Mouse (Mus musculus) adipocyte (in vitro differentiated cells): ENCODE measurements around the gene Cdkl1.

ENCODE experiments used
- DNase-seq: peaks from one replicate; pipeline ENCODE4 v3.0.0-alpha.2; 2016; ENCODE audit warnings: low spot score

Gene Cdkl1

DNA sequence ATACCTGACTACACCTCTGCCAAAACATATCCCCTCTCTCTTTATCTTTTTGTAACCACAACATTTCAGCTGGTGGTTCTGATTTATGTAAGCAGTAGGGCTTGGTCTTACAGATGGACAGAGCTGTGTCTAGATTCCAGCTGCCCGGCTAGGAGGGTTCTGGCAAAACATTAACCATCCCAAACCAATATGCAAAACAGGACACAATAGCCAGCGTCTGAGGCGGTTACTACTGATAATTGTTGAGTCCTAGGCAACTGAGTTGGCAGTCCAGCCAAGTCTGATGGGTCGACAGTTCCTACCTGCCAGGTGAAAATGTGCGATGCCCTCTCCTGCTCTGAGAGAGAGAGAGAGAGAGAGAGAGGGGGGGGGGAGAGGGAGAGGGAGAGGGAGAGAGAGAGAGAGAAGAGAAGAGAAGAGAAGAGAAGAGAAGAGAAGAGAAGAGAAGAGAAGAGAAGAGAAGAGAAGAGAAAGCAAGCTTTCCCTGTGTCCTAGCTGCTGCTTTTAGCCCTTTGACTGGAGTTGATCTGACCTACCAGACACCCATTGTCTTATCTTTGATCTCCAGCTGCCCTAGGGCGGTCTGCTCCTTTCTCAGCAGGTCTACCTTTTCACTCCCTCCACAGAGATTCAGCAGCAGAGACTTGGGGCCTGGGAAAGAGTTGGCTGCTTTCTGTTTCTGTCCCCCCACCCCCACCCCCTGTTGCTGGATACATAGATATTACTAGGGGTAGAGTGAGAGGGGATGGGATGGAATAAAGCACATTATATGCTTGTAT lies 7.6 kb downstream of the Cdkl1 start:
- no peak for DNase-seq

DNA sequence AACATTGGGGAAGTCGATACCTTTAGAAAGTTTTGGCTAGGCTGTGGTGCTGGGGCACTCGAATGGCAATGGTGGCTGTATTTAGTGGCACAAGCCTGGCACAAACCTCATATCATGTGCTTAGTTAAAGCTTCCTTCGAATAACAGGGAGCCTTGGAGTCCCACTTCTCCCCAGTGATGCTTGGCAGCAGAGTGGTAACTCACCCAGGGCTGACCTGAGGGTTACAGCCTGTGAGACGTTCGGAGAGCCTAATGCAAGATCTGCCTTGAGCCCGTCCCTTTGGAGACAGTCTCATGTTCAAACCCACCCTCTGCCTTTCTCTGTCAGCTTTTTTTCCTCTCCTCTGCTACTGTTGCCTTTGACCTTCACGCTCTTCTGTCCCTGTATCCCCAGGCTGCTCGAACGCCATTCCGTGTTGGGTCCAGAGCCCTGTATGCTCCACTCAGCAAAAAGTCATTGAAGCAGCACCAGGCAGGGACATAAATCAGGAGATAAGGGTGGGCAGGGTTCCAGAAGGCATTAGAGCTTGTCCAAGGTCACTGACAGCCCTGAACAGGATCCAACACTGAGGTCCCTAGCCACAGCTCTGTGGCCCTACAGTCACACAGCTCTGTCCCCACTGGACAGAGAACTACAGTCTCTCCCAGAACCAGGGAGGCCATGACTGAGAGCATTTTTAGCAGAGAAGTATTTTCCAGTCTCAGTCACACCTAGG lies 9.0 kb downstream of the Cdkl1 start:
- DNase-seq, result no peak

DNA sequence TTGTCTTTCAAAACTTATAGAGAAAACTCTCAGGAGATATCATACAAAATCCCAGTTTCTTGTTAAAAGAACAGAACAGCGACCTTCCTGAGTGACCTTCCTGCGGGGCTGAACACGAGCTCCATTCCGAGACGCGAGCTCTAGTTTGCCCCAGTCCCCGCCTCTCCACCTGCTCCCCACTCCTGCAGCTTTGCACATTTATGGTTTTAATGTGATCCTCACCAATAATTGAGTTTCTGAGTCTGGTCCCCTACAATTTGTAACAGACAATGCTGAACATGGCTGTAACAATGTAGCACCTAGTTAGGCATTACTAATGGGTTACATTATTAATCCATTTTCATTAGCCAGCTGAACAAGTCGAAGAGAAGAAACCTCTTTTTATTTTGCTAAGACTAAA lies 9.6 kb downstream of the Cdkl1 start:
- DNase-seq, result no peak

DNA sequence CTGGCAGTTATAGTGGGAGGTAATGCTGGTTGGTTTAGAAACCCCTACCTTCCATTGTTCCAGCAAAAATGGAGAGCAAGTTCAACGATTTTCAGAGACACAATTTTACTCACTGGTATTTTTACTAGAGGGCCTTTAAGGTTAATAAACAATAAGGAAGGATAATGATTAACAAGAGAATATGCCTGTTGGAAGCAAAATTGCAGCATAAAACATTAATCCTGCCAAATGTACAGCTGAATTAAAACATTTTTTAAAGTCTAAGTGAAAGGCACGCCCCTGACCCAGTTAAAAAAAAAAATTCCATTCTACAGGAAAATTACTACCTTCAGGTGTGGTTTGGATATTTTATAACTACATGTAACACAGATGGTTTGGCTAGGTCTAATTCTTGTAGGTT lies 13.1 kb downstream of the Cdkl1 start:
- DNase-seq, result no peak

DNA sequence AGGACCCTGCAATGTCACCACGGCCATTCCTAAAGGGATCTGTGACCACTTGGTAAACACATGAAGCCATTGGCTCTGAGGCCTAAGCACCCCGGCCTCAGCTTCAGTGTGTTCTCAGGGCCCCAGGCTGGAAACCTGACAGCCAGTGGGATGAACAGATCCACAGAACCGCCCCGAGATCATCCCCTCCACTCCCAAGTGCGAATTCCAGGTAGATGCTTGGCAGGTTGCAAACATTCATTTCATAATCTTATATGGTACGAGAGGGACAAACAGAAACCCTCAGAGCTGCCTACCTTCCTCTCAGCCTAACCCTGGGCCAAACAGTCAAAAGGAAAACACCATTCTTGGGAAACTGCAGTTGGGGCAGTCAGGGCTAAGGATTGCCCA lies 13.7 kb downstream of the Cdkl1 start:
- no peak for DNase-seq

DNA sequence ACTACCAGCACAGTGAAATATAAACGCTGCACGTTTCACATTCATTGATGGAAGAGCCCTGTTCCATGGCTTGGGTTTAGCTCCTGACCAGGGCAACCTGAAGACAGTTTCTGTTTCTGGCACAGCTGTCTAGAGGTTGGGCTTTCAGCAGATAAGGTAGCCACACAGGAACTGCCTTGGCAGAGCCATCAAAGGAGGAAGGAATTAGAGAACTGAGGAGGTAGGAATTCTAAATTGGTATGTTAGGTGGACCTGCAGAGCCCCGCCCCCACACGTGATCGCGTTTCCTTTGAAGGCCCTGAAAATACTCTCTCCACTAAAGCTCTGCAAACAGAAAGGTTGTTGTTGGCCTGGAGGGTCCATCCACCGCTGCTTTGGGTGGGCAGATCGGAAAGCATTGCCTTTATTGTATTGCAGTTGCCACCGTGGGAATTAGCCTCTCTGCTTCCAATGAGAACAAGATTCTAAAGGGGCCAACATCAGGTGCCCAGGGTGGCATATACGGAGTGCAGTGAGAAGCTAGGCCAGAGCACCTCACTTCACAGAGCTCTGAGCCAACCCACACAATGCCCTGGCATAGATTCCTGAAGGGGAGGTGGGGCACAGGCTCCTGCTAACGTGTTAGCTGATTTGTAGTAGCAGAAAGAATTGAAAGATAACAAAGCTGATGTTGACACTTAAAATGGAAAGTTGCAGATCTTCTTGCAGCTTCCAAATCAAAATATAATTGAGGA lies 14.3 kb downstream of the Cdkl1 start:
- DNase-seq, result no peak

DNA sequence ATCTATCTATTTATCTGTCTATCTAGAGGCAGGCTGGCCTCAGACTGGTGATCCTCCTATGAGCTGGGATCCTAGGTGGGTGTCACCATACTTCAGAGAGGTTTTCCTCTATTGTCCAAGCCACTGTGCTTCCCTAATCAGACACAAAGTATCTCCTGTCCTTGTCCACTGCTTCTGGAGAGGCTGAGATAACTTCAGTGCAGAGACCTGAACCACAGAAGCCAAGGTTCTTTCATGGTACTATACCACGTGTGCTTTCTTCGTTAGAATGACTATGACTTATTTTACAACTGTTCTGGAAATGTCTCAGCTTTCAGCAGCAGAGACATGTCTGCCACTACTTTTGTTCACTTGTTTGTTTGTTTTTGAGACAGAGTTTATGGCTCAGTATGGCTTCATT lies 22.2 kb downstream of the Cdkl1 start:
- DNase-seq, result no peak

DNA sequence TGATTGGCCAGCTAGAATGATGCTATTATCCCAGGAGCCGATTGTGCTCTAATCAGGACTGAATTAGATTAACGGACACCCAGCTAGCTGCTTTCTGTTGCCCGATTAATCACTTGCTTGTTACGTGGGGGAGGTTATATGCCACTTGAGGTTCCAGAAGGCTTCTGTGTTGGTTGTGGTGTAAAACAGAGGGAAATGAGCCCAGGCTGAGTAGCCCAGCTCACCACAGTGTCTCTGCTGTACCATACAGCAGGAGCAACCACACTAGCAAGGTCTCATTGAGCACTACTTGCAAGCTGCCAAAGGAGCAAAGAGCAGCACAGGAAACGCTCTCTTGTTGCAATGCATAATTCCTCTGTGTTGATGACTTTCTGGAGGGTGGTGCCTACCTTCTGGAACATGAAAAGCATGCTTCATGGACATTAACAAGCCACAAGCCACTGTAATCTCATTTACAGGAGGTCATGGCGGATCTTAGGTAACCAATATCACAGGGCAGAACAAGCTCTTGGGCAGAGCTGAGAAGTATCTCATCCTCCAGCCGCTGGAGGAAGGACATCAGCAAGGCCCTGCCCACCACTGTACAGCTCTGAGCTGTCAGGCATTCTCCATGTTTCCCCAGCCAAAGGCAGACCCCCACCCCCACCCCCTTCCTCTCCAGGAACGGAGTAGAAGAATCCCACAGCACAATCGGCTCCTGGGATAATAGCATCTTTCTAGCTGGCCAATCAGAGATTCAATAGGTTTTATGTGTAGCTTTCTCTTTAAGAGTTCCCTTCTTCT lies 23.4 kb downstream of the Cdkl1 start:
- DNase-seq, result no peak

DNA sequence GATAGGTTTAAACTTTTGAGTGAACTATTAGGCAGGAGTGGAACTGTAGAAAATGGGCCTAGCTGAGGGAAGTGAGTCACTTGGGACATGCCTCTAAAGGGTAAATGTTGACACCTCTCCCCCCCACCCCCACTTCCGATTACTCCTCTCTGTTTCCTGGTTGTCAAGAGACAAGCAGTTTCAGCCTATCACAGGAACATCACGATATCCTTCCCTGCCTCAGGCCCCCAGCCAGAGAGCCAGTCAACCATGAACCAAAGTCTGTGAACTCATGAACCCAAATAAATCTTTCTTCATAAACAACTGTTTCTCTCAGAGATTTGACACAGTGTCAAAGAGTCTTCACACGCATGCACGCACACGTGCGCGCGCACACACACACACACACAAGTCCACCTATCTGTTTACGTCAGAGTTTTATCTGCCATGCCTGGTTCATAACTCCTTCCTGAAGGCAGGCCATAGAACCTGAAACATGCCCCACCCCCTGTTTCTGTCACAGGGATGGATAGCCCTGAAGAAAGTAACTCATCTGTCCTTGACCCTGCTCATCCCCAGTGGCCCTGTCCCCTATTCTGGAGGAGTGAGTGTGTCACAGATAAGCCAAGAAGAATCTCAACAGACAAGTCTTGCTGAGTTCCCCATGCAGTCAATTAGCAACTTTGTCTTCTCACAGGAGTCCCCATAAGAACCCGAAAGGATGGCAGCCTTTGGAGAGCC lies 24.7 kb downstream of the Cdkl1 start:
- no peak for DNase-seq

DNA sequence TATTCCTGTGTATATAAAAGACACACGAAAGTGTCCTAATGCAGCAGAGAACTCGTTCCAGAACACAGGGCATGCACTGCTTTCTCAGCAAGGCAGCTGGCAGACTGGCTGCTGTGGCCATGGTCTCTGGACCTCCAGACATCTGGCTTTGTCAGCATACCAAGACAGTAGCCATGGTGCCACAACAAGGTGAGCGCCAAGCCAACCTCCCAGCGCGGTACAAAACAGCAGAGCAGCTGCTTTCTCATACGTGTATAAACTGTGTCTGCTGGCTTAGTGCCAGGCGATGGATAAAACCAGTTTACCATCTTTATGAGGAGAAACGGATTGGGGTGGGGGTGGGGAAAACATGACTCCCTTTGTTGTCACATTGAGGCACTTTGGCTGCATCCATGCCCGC lies 25.5 kb downstream of the Cdkl1 start:
- DNase-seq, result no peak

DNA sequence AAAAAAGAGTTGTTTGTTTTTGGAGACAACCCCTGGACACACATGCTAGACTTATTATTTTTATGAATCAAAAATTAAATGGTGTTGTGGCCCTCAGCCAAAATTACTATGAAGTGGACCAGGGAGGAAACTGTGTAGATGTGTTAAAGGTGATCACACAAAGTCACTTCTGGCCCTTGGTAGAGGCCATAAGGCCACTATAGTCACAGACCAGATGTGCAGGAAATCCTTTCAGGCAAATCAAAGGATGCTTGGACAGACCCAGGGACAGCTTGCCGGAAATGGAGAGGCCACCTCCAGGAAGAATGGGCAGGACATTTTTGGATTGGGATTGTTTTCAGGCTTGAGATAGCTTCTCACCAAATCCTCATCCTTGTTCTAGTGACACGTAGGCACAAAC lies 29.5 kb downstream of the Cdkl1 start:
- no peak for DNase-seq

DNA sequence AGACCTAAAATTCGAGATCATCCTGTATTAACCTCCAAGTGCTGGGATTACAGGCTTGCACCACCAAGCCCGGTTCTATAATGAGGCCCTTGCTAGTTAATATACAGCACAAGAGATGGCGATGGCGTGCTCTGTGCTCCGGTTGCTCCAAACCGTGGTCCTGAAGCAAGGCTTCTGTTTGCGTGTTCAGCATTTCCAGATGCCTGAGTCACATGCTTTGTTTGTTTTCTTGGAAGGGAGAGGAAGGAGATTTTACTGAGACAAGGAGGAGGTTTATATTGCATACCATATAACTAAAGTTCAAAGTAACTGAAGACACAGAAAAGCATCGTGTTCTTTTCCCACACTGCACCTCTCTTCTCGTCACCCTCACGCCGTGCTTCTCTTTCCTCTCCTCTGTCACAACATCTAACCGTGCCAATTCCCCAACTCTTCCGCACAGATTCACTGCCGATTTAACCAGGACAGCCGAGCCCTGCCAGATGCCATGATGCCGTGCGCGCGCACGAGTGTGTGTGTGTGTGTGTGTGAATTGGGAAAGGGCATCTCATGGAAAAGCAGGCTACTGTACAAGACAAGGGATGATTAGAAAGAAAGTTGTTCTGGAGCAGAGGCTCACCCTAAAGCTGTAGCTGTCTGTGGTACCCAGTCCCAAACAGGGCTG lies 30.2 kb downstream of the Cdkl1 start:
- no peak for DNase-seq

DNA sequence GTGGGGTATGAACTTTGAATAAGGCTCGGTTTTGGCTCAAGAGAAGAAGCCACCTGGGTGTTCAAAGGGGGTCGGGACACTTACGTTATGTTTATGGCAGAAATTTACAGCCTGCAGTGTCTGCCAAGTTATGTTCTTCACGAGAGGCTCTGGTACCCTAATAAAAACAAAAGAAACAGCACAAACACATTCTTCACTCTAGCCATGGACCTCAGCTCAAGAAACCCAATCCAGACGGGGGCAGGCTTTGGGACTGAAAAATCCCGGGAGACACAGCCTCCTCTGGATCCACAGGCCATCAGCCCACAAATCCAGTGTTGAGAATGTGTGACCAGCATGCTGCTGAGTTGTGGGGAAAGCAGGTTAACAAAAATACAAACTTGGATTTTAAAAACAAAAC lies 31.1 kb downstream of the Cdkl1 start:
- peak; percentile 40 for DNase-seq

DNA sequence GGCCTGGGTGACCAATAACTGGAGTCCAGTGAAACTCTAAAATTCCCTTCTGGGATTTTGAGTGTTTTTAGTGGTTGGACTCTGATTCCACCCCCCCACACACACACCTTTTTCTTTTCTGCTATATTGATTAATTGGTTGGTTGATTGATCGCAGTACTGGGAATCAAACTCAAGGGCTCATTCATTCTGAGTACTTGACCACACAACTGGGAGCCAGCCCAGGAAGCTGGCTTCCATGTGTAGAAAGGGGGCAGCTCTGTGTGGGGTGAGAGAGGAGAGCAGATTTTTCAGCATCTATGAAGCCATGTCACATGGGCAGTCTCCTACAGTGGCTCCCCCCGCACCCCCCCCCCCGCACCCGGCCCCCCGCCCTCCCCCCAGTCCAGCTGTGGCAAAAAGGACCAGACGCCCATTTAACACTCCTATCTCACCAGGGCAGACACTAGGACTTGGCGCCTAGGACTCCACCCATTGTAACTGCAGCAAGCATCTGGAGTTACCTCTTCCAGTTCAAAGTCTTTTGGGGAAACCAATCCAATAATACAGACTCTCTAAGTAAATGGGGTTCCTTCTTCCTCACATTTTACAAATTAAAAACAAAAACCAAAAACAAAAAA lies 31.7 kb downstream of the Cdkl1 start:
- no peak for DNase-seq

DNA sequence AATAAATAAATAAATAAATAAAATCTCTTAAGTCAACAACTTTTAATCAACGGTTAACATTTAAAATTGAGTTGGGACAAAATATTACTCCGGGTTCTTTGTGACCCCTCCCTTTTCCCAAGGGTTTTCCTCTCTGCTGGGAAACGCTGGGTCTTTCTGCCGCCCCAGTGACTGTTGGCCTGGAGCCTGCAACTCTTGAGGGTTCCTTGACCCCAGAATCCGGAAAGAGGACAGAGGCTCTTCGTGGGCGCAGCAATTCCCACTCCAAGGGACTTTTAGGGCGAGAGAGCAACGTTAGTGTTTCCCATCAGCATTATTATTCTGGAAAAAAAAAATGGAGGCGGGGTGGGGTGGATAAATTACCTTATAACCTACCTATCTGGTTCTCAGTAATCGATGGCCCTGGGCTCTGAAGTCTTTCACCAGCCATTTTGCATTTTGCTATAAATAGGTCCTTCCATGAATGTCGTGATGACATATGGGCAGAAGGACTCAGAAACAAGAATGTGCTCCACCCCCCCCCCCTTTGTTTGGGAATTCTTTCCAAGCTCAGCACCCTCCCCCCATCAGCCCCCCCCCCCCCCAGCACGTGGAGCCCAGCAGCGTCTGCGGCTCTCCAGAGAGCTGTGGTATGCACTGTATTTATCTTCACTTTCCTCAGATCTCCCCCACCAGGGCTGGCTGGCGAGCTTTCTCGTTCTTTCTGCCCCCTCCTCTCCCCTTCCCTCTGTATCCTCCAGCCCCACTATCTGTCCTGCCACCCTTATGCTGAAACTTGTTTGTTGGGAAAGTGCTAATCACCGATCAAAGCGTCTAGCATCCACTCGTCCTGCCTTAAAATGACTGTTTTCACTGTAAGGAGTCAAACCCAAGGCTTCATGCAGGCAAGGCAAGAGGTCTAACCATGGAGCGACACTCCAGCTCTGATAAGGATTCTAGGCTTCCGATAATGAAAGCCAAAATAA lies 32.6 kb downstream of the Cdkl1 start:
- peak; percentile 19 for DNase-seq

DNA sequence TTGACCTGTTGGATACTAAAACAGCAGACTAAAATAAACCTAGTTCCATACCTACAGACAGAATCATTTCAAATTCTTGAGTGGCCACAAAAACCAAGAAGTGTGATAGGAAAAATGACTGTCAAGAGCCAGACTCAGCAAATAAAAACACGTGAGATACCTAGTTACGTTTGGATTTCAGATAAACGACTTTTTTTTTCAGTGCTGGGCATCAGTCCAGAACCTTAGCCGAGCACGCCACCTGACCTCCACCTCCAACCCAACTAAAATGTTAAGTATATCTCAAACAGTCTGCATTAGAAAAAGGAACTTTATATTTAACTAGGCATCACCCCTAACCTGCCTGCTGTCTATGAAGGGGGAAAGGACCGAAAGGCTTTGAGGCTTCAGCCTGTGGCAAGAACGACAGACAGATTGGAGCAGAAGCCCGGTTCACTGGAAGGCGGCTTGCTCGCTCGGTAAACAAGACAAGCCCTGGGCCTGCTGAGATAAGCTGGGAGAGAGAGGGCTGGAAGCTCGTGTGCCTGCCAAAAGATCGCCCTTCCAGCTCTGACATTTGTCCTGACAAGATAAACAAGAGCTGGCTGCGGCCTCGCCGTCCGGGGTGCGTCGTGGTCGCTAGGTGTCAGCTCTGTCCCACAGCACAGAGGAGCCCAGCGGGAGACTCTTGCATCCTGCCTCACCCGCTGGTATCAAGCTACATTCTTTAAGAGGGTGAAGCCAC lies 33.5 kb downstream of the Cdkl1 start:
- peak; percentile 83 for DNase-seq

DNA sequence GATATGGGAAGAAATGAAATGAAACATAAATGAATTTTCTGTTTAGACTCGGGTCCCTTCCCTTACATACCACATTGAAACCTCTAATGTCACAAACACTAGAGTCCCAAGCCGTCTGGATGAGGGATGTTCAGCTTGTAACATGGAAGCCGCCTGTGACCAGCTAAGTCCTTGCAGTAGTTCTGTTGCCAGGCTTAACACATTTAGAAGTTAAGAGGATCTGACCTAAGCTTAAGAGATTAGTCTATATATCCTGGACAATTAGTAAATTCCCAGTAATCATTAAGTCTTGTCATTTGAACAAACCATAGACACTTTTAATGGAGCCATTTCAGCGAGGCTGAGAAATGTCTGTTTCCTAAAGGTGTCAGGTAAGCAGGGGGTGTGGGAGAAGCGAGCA lies 35.1 kb downstream of the Cdkl1 start:
- DNase-seq, result no peak

DNA sequence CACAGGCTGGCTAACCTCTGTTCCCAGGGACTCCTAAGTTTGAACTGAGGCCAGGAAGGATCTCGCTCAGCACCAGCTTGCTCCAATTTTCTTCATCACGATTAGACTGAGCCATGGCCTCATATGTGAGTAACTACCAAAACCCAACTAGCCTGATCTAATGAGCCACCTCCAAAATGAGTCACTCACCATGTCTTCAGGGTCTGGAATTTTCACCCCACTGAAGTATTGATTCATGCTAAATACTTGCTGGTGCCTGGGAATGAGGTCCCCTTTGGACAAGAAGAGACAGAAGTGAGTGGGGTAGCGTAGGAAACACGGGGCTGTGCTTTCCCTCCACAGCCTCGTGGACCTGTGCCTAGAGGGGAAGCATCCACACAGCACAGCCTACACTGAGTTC lies 37.1 kb downstream of the Cdkl1 start:
- DNase-seq, result no peak

DNA sequence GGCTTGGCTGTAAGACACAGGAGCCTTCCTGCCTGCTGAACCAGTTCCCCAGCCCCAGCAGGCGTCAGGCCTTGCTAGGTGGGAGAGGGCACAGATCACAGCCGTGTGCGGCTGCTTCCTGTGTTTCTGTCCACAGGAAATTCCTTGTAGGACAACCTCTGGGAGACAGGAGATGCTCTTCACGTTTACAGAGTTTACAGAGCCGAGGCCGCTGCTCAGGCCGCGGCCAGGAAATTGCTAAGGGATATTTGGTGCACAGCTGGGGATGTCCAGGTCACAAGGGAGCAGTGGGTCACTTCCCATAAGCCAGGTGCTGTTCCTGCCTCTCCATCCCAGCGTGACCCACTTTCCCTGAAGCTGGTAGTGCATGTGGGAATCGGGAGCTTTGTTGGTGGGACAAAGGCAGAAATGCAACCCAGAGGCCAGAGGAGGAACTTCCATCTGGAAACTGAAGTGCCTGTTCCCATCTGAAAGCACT lies 39.2 kb downstream of the Cdkl1 start:
- no peak for DNase-seq
